Mouse (Mus musculus) heart, adult 2 months (tissue): Measurements from ENCODE around the gene Crtc3. TPM values are rescaled to one million over a fixed set of nuclear protein-coding genes. Genes with fewer than 3 reads are reported as not detected.

Experiments used
- DNase-seq, 2 experiments: peaks; one replicate each; pipeline ENCODE4 v3.0.0; 2021
- H3K27ac ChIP-seq: fragments of 200-600 bp; 2 replicates; pipeline ENCODE4 v1.8.1; 2022
- H3K27me3 ChIP-seq: fragments of 200-500 bp; 2 replicates; pipeline ENCODE4 v1.6.1; 2012; ENCODE audit warnings: mild to moderate bottlenecking, low read length, inconsistent platforms, mixed read lengths; ENCODE audit not compliant: control insufficient read depth, insufficient read depth
- H3K36me3 ChIP-seq: fragments of 200-500 bp; 2 replicates; pipeline ENCODE4 v1.6.1; 2012; ENCODE audit warnings: low read length, inconsistent platforms; ENCODE audit not compliant: control insufficient read depth, insufficient read depth
- H3K4me1 ChIP-seq: fragments of 200-500 bp; 2 replicates; pipeline ENCODE4 v1.6.1; 2011; ENCODE audit warnings: low read length; ENCODE audit not compliant: control insufficient read depth, insufficient read depth
- H3K4me3 ChIP-seq: fragments of 200-600 bp; 2 replicates; pipeline ENCODE4 v1.8.1; 2022
- H3K79me2 ChIP-seq: fragments of 200-500 bp; replicated peaks from 2 replicates; pipeline ENCODE4 v1.6.1; 2012; ENCODE audit warnings: mild to moderate bottlenecking, inconsistent platforms, low read length, moderate library complexity, mixed read lengths; ENCODE audit not compliant: control insufficient read depth, insufficient read depth
- H3K9ac ChIP-seq: fragments of 200-500 bp; 2 replicates; pipeline ENCODE4 v1.6.1; 2012; ENCODE audit warnings: low read depth, mild to moderate bottlenecking, control low read depth, inconsistent platforms, low read length, mixed read lengths
- CTCF ChIP-seq: fragments of 200-600 bp; IDR thresholded peaks from 2 replicates; pipeline ENCODE4 v1.8.1; 2022; ENCODE audit warnings: antibody characterized with exemption, mild to moderate bottlenecking, moderate library complexity
- EP300 ChIP-seq: fragments of 200-500 bp; IDR thresholded peaks from 2 replicates; pipeline ENCODE4 v1.6.1; 2011; ENCODE audit warnings: low read depth, low read length, control low read depth; ENCODE audit not compliant: insufficient read depth
- POLR2A ChIP-seq: fragments of 200-500 bp; IDR thresholded peaks from 2 replicates; pipeline ENCODE4 v1.6.1; 2011; ENCODE audit warnings: mild to moderate bottlenecking, low read depth, low read length, control low read depth; ENCODE audit not compliant: insufficient read depth
- WGBS: fragments of 180-500 bp; shearing (Covaris S2); methylation state at CpG from one replicate; pipeline ENCODE4 v1.1.7; 2018; 5-methylcytosine and 5-hydroxymethylcytosine counted together
- intact Hi-C: fragments of 180-260 bp; cut with DNase I; formaldehyde crosslinking; loops from one replicate; pipeline ENCODE4 v1.15.1; 2025
- polyA plus RNA-seq: library from polyadenylated mRNA; depleted of rRNA; stranded (reverse); fragments of >200 nt; gene quantifications from 2 replicates; pipeline ENCODE4 v1.2.3, GENCODE M21; 2012
- total RNA-seq, 2 experiments: library from RNA; stranded (reverse); gene quantifications; 2 replicates each; pipeline ENCODE4 v1.2.3; 2021

Crtc3 gene
- total and polyA plus RNA-seq, 3 experiments, result 11.0 to 14.3 (median 12.9) TPM

DNA sequence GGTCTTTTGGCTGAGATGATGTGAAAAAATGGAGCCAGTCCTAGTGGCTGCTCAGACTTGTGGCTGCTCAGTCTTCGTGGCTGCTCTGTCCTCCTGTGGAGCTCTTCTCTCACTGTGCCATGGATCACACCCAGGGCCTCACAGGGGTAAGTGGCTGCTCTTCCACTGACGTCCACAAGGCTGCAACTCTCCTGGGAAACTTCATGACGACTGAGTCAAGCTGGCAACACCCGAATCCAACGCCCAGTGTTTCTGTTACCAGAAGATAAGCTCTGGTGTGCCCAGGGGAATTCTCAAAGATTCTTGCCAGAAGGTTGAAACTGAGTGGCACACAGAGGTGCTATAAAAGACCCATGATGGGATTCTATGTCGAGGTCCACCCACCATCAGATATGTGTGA, 13.8 kb upstream of the Crtc3 start:
- intact Hi-C loops, result no loop called here
- Histone ChIP-seq H3K27ac (no peak overlapping the region), H3K4me3 (no peak overlapping the region), H3K9ac (no peak overlapping the region), H3K79me2 (no peaks in the 10 kb centered on the region), H3K4me1 (no peaks in the 10 kb centered on the region), H3K36me3 (no peaks in the 10 kb centered on the region), H3K27me3 (no peaks in the 10 kb centered on the region)
- WGBS, result 50% methylated on average over 6 of the region's 6 CpGs
- TF ChIP-seq CTCF, result 0 out of 2 replicates have a peak, but pooled peaks have one; percentile 10
- no peak for TF ChIP-seq POLR2A
- DNase-seq, result no peak

DNA sequence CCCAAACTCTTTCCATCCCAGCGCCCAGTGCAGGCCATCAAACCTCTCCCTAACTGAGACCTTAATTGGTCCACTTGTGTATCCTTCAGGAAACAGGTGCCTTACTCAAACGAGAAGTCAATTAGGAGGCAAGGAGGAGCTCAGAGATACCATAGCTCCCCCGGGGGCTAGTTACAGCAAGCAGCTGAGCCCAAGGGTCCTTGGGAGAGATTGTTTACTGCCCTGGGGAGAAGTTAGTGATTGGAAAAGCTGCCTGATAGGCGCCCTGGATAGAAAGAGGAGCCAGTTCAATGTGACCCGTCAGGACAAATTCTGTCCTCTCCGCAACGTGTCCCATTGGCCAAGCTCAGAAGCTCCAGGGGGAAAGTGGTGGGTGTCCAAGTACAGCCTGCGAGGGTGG, 11.0 kb upstream of the Crtc3 start:
- 67% methylated on average over 8 of the region's 8 CpGs for WGBS
- Histone ChIP-seq H3K27me3 (no peaks in the 10 kb centered on the region), H3K4me1 (no peaks in the 10 kb centered on the region), H3K36me3 (no peaks in the 10 kb centered on the region), H3K79me2 (no peaks in the 10 kb centered on the region), H3K27ac (no peak overlapping the region), H3K9ac (no peak overlapping the region), H3K4me3 (no peak overlapping the region)
- TF ChIP-seq CTCF, result no peak
- no peak for TF ChIP-seq EP300
- DNase-seq, result no peak
- intact Hi-C loops, result no loop called here

DNA sequence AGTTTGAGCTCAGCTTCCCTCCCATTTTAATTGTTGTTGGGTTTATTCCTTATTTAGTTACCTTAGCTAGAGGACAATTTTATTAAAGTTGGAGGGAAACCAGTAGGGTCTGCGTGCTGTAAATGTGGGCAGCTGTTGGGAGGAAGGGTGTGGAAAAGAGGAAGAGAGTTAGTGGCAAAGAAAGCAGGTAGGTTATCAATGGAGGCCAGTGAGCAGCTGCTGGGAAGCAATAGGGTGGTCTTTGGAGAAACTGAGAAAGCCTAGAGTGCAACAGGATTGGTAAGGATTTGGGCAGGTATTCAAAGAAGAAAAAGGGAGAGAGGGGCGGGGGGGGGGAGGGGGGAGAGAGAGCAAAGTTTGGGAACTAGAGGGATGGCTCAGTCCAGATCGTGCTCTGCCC, 10.3 kb upstream of the Crtc3 start:
- WGBS, result 57% methylated on average over 3 of the region's 3 CpGs
- no peaks in the 10 kb centered on the region for H3K79me2 ChIP-seq
- intact Hi-C loops, result no loop called here

DNA sequence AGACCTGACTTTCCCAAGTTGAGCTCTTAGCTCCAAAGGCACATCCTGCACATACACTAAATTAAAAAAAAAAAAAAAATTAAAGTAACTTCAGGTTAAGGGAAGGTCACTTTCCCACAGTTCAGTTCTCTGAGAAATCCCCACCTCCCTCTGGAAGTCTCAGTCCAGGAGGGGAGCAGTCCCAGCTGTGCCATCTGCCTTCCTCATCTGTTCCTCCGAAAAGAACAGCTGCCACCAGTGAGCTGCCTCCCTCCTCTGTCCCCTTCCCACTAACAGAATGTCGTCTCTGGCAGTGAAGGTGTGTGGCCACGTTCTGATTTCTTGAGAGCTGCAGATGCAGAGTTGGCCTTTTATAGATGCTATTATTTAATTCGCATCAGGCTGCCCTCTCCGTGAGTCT, 9.2 kb upstream of the Crtc3 start:
- intact Hi-C loops, result no loop called here
- WGBS, result 69% methylated on average over 5 of the region's 5 CpGs
- H3K36me3 ChIP-seq, result no peaks in the 10 kb centered on the region

More for the DNA sequence above, 10.3 kb upstream of the Crtc3 start:
- H3K27me3 ChIP-seq, result no peaks in the 10 kb centered on the region
- no peak overlapping the region for H3K9ac ChIP-seq
- DNase-seq, result no peak
- TF ChIP-seq EP300 (no peak), CTCF (no peak), POLR2A (no peak)
- H3K36me3 ChIP-seq, result no peaks in the 10 kb centered on the region
- no peak overlapping the region for H3K27ac ChIP-seq
- no peaks in the 10 kb centered on the region for H3K4me1 ChIP-seq
- H3K4me3 ChIP-seq, result no peak overlapping the region

DNA sequence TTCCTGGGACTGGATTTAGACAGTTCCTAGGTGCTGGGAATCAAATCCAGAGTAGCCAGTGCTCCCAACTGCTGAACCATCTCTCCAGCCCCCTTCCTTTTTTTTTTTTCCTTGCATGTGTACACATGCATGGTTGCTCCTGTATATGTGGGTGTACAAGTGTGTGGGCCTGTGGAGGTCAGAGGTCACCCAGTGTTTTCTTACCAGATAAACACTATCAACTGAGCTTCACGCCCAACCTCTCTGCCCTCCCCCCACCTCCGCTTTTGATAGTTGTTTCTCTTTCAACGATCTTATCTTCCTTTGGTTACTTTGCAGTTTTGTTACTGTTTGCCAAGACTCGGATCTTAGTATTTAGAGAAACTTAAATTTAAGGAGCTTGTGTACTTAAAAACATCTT, 8.2 kb upstream of the Crtc3 start:
- 55% methylated on average over 4 of the region's 4 CpGs for WGBS
- no peak for TF ChIP-seq EP300
- no peak for TF ChIP-seq CTCF
- TF ChIP-seq POLR2A, result no peak
- H3K9ac ChIP-seq, result no peak overlapping the region
- H3K27ac ChIP-seq, result no peak overlapping the region
- H3K27me3 ChIP-seq, result no peaks in the 10 kb centered on the region
- H3K79me2 ChIP-seq, result no peaks in the 10 kb centered on the region
- no peaks in the 10 kb centered on the region for H3K4me1 ChIP-seq
- H3K36me3 ChIP-seq, result no peaks in the 10 kb centered on the region
- no peak overlapping the region for H3K4me3 ChIP-seq
- intact Hi-C loops, result no loop called here
- DNase-seq, result no peak

More for the DNA sequence above, 9.2 kb upstream of the Crtc3 start:
- no peaks in the 10 kb centered on the region for H3K79me2 ChIP-seq
- no peaks in the 10 kb centered on the region for H3K27me3 ChIP-seq
- H3K4me1 ChIP-seq, result no peaks in the 10 kb centered on the region
- no peak overlapping the region for H3K4me3 ChIP-seq
- no peak for DNase-seq
- H3K9ac ChIP-seq, result no peak overlapping the region
- TF ChIP-seq EP300 (no peak), CTCF (no peak), POLR2A (no peak)
- H3K27ac ChIP-seq, result no peak overlapping the region

DNA sequence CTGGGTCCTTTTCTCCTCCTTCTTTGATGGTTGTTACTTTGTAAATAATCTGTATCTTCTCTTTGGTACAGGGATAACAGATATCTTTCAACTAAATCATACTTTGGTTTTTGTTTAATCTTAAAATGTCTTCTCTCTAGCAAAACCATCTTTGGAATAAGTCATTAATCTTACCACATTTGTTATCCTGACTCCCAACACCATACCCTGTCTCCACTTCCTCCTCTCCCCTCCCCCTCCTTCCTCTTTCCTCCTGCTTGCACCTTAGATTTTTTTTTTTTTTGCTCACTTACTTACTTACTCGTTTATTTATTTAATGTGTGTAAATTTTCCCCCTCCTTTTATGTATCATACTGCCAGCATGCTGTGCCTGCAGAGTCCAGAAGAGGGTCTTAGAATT, 7.7 kb upstream of the Crtc3 start:
- Histone ChIP-seq H3K4me3 (no peak overlapping the region), H3K27ac (no peak overlapping the region), H3K79me2 (no peaks in the 10 kb centered on the region), H3K36me3 (no peaks in the 10 kb centered on the region), H3K4me1 (no peaks in the 10 kb centered on the region), H3K27me3 (no peaks in the 10 kb centered on the region), H3K9ac (no peak overlapping the region)
- DNase-seq, result no peak
- no peak for TF ChIP-seq POLR2A
- intact Hi-C loops, result no loop called here
- WGBS, result 25% methylated on average over 1 of the region's 1 CpGs

DNA sequence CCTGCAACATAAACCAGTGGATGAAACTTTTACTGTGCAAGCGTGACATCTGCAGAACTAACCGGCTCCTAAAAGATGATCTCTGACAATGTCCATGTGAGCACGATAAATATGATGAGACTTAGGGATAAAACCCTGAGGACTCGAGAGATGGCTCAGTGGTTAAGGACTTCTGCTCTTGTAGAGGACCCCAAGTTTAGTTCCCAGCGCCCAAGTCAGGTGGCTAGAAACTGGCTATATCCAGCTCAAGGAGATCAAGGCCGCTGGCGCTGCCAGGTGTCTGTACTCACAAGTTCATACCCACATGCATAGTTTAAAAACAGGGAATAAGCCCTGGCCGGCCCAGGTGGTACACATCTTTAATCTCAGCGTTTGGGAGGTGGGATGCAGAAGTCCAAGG, 3.8 kb upstream of the Crtc3 start:
- no peak overlapping the region for H3K9ac ChIP-seq
- H3K27ac ChIP-seq, result no peak overlapping the region
- intact Hi-C loops, result no loop called here

More for the DNA sequence above, 3.8 kb upstream of the Crtc3 start:
- Histone ChIP-seq H3K79me2 (no peaks in the 10 kb centered on the region), H3K4me1 (peaks cover 2% of the 10 kb centered on the region), H3K36me3 (no peaks in the 10 kb centered on the region), H3K4me3 (no peak overlapping the region), H3K27me3 (no peaks in the 10 kb centered on the region)
- 92% methylated on average over 9 of the region's 9 CpGs for WGBS
- no peak for DNase-seq
- TF ChIP-seq CTCF, result no peak
- TF ChIP-seq POLR2A, result no peak
- no peak for TF ChIP-seq EP300
